Mouse (Mus musculus): ENCODE measurements around the gene Il16. TPM values are rescaled to one million over a fixed set of nuclear protein-coding genes. Genes with fewer than 3 reads are reported as not detected.

Gene Il16
- total RNA-seq, 4 experiments from 2014 or later: 4.9 to 9.2 (median 6.5) TPM

GRCm38 (mm10) chr7:83604180-83604944, 141.2 kb downstream of the Il16 start:
- no peak for DNase-seq

GRCm38 (mm10) chr7:83599913-83600286, 145.6 kb downstream of the Il16 start:
- DNase-seq: no peak

- DNase-seq: no peak
Measured at GRCm38 (mm10) chr7:83598997-83599912, 146.3 kb downstream of the Il16 start.

- DNase-seq: no peak
Measured at GRCm38 (mm10) chr7:83597063-83597462, 148.5 kb downstream of the Il16 start.

- no peak for DNase-seq
Measured at GRCm38 (mm10) chr7:83594056-83594455, 151.5 kb downstream of the Il16 start.

Other genes with a start within 250 kb of the Il16 start
- gene Tmc3, start 160.8 kb downstream of the Il16 start, total RNA-seq (2022): under 1 TPM; 0.07 to 0.31 (median 0.14) TPM
- 10 to 100 TPM; 19.3 to 53.7 (median 29.3) TPM for gene Stard5, start 113.8 kb downstream of the Il16 start, total RNA-seq (2022)
- 1 to 10 TPM in 2 of 4 experiments, under 1 TPM in 2; 0.44 to 2.1 (median 1.2) TPM for gene Cfap161, start 49.2 kb upstream of the Il16 start, total RNA-seq (2022)
- gene Tlnrd1, start 138.6 kb upstream of the Il16 start, total RNA-seq (2022): 10 to 100 TPM; 14.9 to 17.2 (median 15.9) TPM
- 100 to 1,000 TPM; 109 to 131 (median 117) TPM for gene Mesd, start 138.7 kb upstream of the Il16 start, total RNA-seq (2022)

All from adrenal gland, adult 8-10 months (tissue).